Mouse (Mus musculus) heart, adult 18-20 months (tissue): ENCODE data around the gene Fgf10. TPM values are rescaled to one million over a fixed set of nuclear protein-coding genes. Genes with fewer than 3 reads are reported as not detected.
A peak's percentile ranks its signal among the peaks of the same experiment; 100 is the strongest.

Experiments
- DNase-seq, 2 experiments: peaks; one replicate each; pipeline ENCODE4 v3.0.0; 2021 to 2022; ENCODE audit warnings: mixed read lengths in 1 of 2
- total RNA-seq, 2 experiments: library from RNA; stranded (reverse); gene quantifications; 2 replicates each; pipeline ENCODE4 v1.2.3; 2021

Gene Fgf10
- total RNA-seq, 2 experiments from 2014 or later, result 0.40 to 0.49 TPM

DNA sequence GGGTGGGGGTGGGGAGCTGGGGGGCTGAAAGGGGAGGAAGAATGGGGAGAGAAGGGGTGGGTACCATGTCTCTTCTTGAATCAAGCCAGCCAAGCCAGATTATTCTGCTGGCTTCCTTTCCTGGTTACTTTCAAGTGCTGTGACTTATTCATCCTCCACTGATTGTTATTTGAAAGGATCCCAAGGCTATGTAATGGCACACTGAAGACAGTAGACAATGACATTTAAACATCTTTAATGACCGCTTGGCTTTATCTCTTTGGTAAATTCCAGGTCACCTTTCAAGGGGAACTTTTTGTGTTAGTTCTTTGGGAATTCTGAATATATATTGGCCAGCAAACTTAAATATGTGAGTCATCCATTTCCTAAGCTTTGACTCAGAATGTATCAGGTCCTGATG lies 47.1 kb downstream of the Fgf10 start:
- no peak for DNase-seq

GRCm38 (mm10) chr13:118718396-118718795 lies 48.8 kb downstream of the Fgf10 start:
- DNase-seq, result no peak

- DNase-seq, result no peak
Observed at GRCm38 (mm10) chr13:118721668-118722067, 52.1 kb downstream of the Fgf10 start.

DNA sequence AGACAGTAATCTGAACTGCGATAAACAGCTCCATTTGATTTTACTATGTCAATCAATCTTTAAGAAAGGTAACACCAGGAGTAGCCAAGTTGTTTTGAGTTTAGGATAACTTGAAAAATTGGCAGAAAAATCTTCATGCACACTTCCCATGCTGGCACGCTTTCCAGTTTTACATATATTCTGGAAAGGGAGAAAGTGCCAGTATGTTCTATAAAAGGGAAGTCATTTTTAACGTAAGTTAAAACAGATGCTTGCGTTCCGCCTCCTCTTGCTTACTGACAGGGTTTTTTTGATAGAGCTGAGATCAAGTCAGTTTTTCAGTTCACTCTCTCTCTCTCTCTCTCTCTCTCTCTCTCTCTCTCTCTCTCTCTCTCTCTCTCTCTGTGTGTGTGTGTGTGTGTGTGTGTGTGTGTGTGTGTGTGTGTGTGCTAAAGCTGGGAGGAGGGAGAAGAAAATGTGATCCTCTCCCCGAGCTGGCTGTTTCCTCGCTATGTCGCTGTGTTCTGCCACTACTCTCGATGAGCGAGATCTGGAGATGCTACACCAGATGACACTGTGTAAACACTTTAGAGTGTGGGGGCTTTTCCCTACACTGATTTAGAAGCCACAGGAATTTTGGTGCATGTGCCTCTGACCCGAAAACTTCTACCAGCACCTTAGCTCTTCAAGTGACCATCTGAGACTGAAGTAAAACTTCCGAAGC lies 62.4 kb downstream of the Fgf10 start:
- DNase-seq, result no peak

GRCm38 (mm10) chr13:118739854-118740411 lies 70.3 kb downstream of the Fgf10 start:
- no peak for DNase-seq

DNA sequence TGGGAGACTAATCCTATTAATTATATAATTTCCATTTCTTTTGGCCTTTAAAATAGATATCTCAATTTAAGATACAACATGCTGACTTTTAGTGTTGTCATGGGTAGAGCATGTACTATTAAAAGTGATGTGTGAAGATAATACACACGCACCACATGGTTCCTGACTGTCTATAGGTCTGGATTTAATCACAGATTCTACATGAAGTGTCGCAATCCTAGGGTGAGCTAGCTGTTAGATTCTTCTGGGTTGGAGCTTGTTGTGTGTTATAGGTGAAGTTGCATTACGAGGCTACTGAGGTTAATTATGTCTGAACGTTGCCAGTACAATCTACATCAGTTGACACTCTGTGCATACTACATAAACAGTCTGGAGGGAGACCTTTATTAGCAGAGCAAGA lies 73.2 kb downstream of the Fgf10 start:
- no peak for DNase-seq

- no peak for DNase-seq
Observed at GRCm38 (mm10) chr13:118744806-118745205, 75.2 kb downstream of the Fgf10 start.

- no peak for DNase-seq
Observed at GRCm38 (mm10) chr13:118746427-118746826, 76.8 kb downstream of the Fgf10 start.

DNA sequence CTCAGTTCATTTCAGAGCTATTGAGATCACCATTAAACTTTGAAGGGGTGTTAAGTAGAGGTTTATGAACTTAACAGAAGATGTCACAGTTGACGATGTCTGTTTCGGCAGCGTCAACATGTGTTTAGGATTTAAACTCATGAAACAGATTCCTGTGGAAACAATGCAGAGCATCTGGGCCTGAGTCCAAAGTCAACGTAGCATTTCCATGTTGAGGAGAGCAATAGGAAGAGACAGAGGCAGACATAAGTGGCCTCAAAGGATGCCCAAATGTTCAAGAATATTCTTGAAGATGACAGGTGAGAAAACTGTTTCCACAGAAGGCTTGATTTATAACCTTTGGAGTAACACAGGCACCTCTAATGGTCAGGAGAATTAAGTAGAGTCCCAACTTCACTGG lies 84.4 kb downstream of the Fgf10 start:
- no peak for DNase-seq

GRCm38 (mm10) chr13:118759021-118759420 lies 89.4 kb downstream of the Fgf10 start:
- DNase-seq, result no peak

- no peak for DNase-seq
Observed at GRCm38 (mm10) chr13:118762982-118763381, 93.4 kb downstream of the Fgf10 start.

GRCm38 (mm10) chr13:118772188-118772587 lies 102.6 kb downstream of the Fgf10 start:
- no peak for DNase-seq

DNA sequence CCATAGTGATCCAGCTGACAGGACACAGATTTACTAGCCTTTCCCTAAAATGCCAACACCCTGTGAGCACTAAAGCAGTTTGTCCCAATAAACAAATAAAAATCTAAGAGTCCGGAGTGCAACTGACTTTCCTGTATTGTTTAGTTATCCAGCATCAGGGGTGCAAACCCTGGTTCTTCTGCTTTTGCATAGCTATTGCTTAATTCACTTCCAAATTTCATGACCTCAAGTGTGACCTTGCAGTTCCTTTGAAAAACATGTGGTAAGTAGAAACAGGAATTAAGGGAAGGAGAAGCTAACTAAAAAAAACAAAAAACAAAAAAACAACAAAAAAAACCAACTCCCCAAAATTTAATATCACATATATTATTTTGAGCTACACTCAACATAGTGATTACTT lies 105.6 kb downstream of the Fgf10 start:
- DNase-seq, result no peak

DNA sequence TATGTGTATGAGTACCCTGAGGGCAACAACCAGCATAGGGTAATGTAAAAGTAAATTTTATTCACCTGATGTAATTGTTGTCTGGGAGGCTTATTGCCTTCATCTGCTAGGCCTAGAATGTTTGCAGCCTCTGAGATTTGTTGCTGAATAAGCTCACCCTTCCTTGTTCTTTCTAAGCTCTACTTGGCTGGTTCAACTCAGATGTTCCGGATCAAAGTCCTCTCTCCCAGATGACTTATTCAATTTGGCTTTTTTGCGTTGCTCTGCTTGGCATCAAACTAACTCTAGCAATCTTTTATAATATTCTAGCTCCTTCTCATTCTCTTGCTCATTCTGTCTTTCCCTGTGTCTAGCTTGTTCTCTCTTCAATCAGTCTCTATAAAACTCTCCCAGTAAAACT lies 109.6 kb downstream of the Fgf10 start:
- DNase-seq, result no peak

- no peak for DNase-seq
Observed at GRCm38 (mm10) chr13:118791753-118792152, 122.2 kb downstream of the Fgf10 start.

- no peak for DNase-seq
Observed at GRCm38 (mm10) chr13:118792198-118792597, 122.6 kb downstream of the Fgf10 start.

GRCm38 (mm10) chr13:118800176-118800575 lies 130.6 kb downstream of the Fgf10 start:
- DNase-seq, result peak; percentile 4 to 11

- DNase-seq, result no peak
Observed at GRCm38 (mm10) chr13:118806662-118807061, 137.1 kb downstream of the Fgf10 start.

- DNase-seq, result no peak
Observed at GRCm38 (mm10) chr13:118819785-118820184, 150.2 kb downstream of the Fgf10 start.

GRCm38 (mm10) chr13:118823113-118823512 lies 153.5 kb downstream of the Fgf10 start:
- DNase-seq, result no peak

- DNase-seq, result no peak
Observed at GRCm38 (mm10) chr13:118825102-118825501, 155.5 kb downstream of the Fgf10 start.

DNA sequence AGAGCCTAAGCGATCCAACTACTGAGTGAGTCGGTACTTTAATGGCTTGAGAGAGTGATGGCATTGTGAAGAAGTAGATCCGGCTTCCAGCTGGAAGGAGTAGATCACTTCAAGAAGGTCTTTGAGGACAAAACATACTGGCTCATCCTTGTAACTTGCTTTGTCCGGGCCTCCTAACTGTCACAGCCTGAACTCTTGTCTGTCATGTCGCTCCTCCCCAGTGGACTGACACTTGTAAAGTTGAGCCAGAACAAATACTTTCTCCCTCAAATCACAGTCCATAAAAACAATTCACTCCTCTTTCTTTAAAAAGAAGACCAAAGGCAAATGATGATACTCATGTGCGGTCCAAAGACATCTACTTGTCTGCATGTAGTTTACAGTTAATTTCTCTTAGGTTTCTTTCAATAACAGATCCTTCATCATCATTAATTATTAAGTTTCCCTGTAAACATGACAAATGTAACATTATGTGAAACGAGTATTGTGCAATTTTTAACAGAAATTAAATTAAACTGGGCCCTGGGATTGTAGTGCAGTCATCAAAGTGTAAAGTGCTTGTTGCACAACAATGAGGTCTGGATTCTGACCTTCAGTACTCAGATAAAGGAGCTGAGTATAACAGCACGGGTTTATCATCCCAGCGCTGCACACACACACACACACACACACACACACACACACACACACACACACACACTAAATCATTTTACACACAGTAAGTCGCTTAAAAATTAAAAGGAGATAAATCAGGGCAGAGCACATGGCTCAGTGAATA lies 159.2 kb downstream of the Fgf10 start:
- DNase-seq, result no peak

DNA sequence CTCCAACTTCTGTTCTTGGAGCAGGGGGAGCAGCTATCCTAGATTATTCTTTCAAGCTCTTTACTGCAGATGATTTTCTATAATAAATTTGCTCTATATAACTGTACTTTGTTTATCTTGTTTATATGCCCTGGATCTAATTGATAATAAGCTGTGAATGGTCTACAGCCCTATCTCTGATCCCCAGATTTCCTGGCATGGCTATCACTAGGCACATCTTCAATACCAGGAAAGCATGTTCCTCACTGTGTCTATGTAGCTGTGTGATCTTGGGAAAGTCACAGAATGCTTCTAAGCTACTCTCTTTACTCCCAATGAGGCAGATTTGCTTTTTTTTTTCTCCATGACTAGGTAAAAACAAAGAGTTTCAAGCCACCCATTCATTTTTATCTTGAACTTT lies 164.4 kb downstream of the Fgf10 start:
- no peak for DNase-seq
